In genomic region chr19:15035554-15035953, GRCm38 (mm10) we compare ENCODE assay signal across 8 mouse cellular contexts.
DNase-seq lines count a peak whose midpoint lies in the region; ATAC-seq and TF ChIP-seq lines count a peak whose summit lies in the region.
"Had no signal": no experiment of that assay in that cellular context is flagged by ENCODE, and none has a peak within 500 bp of the region (broad histone marks: within the 10 kb centered on the region; RNA-seq: fewer than 3 reads in every experiment).

No protein-coding gene starts in this region.

- no peak overlapping the region for H3K4me2 ChIP-seq in midbrain, embryonic 11.5 days
- H3K4me2 ChIP-seq: limb, embryonic 12.5 days had no signal

- no peaks in the 10 kb centered on the region for H3K36me3 ChIP-seq in G1E (replicated peaks)
- no peaks in the 10 kb centered on the region for H3K36me3 ChIP-seq in embryonic facial prominence, embryonic 10.5 days (replicated peaks)
- no peaks in the 10 kb centered on the region for H3K36me3 ChIP-seq in hindbrain, embryonic 10.5 days
- no peaks in the 10 kb centered on the region for H3K36me3 ChIP-seq in midbrain, embryonic 11.5 days (ENCODE audit: control insufficient read depth, insufficient read depth, low read length)
- H3K36me3 ChIP-seq: limb, embryonic 12.5 days had no signal

- DNase-seq in G1E (ENCODE audit: low spot score), result no peak
- peak; percentile 84 for DNase-seq in adrenal gland, postnatal 10 days
- peak; percentile 78 for DNase-seq in embryonic facial prominence, embryonic 10.5 days (ENCODE audit: low spot score)
- peak; percentile 69 for DNase-seq in hindbrain, embryonic 10.5 days (ENCODE audit: low spot score)
- peak; percentile 70 to 82 for DNase-seq in layer of hippocampus, postnatal 14 days (ENCODE audit: low spot score in 2 of 2)
- DNase-seq in midbrain, embryonic 11.5 days (ENCODE audit: low spot score, missing footprints), result peak; percentile 95
- DNase-seq in spleen, adult 18-20 months, result peak; percentile 5 to 50

- peaks cover 3% of the 10 kb centered on the region; the same call in 1 of the 2 replicates for H3K27me3 ChIP-seq in G1E (ENCODE audit: insufficient read depth, low read length)
- peaks cover 27% of the 10 kb centered on the region for H3K27me3 ChIP-seq in embryonic facial prominence, embryonic 10.5 days (replicated peaks; ENCODE audit: low read depth, poor library complexity, severe bottlenecking)
- peaks cover 23% of the 10 kb centered on the region; the same call in 1 of the 2 replicates for H3K27me3 ChIP-seq in hindbrain, embryonic 10.5 days (ENCODE audit: insufficient read depth, poor library complexity, severe bottlenecking)
- H3K27me3 ChIP-seq in midbrain, embryonic 11.5 days (ENCODE audit: control insufficient read depth, insufficient read depth, low read length), result peaks cover 9% of the 10 kb centered on the region
- H3K27me3 ChIP-seq: limb, embryonic 12.5 days had no signal

- H3K9me3 ChIP-seq in G1E (replicated peaks), result no peaks in the 10 kb centered on the region
- H3K9me3 ChIP-seq in embryonic facial prominence, embryonic 10.5 days, result no peaks in the 10 kb centered on the region
- no peaks in the 10 kb centered on the region for H3K9me3 ChIP-seq in hindbrain, embryonic 10.5 days
- no peaks in the 10 kb centered on the region for H3K9me3 ChIP-seq in midbrain, embryonic 11.5 days (ENCODE audit: control insufficient read depth, low read length)
- H3K9me3 ChIP-seq: limb, embryonic 12.5 days had no signal

- 9% methylated on average over 3 of the region's 3 CpGs for WGBS in embryonic facial prominence, embryonic 10.5 days
- WGBS in hindbrain, embryonic 10.5 days, result 21% methylated on average over 3 of the region's 3 CpGs
- WGBS in midbrain, embryonic 11.5 days, result 12% methylated on average over 3 of the region's 3 CpGs

- TF ChIP-seq CTCF in G1E (IDR thresholded peaks at IDR 0.05; ENCODE audit: low read depth, low read length), result peak; percentile 59; the same call in 1 of the 2 replicates

- H3K4me1 ChIP-seq in G1E (ENCODE audit: insufficient read depth, low read depth, low read length), result no peaks in the 10 kb centered on the region
- peaks cover 11% of the 10 kb centered on the region for H3K4me1 ChIP-seq in embryonic facial prominence, embryonic 10.5 days
- peaks cover 13% of the 10 kb centered on the region; the same call in 1 of the 2 replicates for H3K4me1 ChIP-seq in hindbrain, embryonic 10.5 days (replicated peaks)
- peaks cover 3% of the 10 kb centered on the region; the same call in 1 of the 2 replicates for H3K4me1 ChIP-seq in midbrain, embryonic 11.5 days (ENCODE audit: control insufficient read depth, insufficient read depth, low read length)

- no peak overlapping the region for H3K27ac ChIP-seq in embryonic facial prominence, embryonic 10.5 days (replicated peaks)
- no peak overlapping the region for H3K27ac ChIP-seq in hindbrain, embryonic 10.5 days
- H3K27ac ChIP-seq in midbrain, embryonic 11.5 days (ENCODE audit: low read depth, low read length), result no peak overlapping the region
- H3K27ac ChIP-seq: limb, embryonic 12.5 days had no signal

- ATAC-seq in G1E (ENCODE audit: extremely low read depth, insufficient number of reproducible peaks, low FRiP score, poor library complexity, severe bottlenecking), result no peak
- ATAC-seq in midbrain, embryonic 11.5 days (ENCODE audit: low FRiP score), result peak; percentile 65; the same call in 1 of the 2 replicates

- no peak overlapping the region for H3K9ac ChIP-seq in midbrain, embryonic 11.5 days (ENCODE audit: low read length)
- H3K9ac ChIP-seq: limb, embryonic 12.5 days had no signal

- no peak overlapping the region for H3K4me3 ChIP-seq in G1E (ENCODE audit: low read depth, low read length)
- no peak overlapping the region for H3K4me3 ChIP-seq in embryonic facial prominence, embryonic 10.5 days
- H3K4me3 ChIP-seq in hindbrain, embryonic 10.5 days, result no peak overlapping the region
- H3K4me3 ChIP-seq in midbrain, embryonic 11.5 days (ENCODE audit: low read depth, low read length), result no peak overlapping the region
- H3K4me3 ChIP-seq: limb, embryonic 12.5 days had no signal
